Mouse (Mus musculus) MEL (cell line): Measurements from ENCODE around the gene Tmem50b. TPM values are rescaled to one million over a fixed set of nuclear protein-coding genes. Genes with fewer than 3 reads are reported as not detected.

Experiments used
- DNase-seq: peaks from one replicate; pipeline ENCODE4 v3.0.0; 2011; ENCODE audit warnings: low read depth, low spot score
- H3K27ac ChIP-seq: 2 replicates; pipeline ENCODE4 v1.5.1; 2012; ENCODE audit warnings: low read depth, mild to moderate bottlenecking, control low read depth, low read length, moderate library complexity; ENCODE audit not compliant: control insufficient read depth
- H3K27me3 ChIP-seq, 2 experiments: fragments of 150-350 bp in 1 of 2; sonication (generic) in 1 of 2; 2 replicates each; pipeline ENCODE4 v1.6.1; 2012; ENCODE audit warnings: low read length in 2 of 2, mild to moderate bottlenecking in 2 of 2, improper control_type of control experiment in 1 of 2, moderate library complexity in 1 of 2; ENCODE audit not compliant: insufficient read depth in 2 of 2, control insufficient read depth in 1 of 2
- H3K36me3 ChIP-seq, 2 experiments: 2 replicates each; pipeline ENCODE4 v1.6.1; 2012 to 2014; ENCODE audit warnings: low read length in 2 of 2, improper control_type of control experiment in 1 of 2, inconsistent platforms in 1 of 2, mild to moderate bottlenecking in 1 of 2; ENCODE audit not compliant: insufficient read depth in 2 of 2, control insufficient read depth in 1 of 2
- H3K4me1 ChIP-seq, 2 experiments: fragments of 150-350 bp in 1 of 2; sonication (generic) in 1 of 2; 2 replicates each; pipeline ENCODE4 v1.6.1; 2012; ENCODE audit warnings: low read length in 2 of 2, improper control_type of control experiment in 1 of 2, mild to moderate bottlenecking in 1 of 2; ENCODE audit not compliant: insufficient read depth in 2 of 2, control insufficient read depth in 1 of 2
- H3K4me3 ChIP-seq, 2 experiments: fragments of 150-350 bp in 1 of 2; sonication (generic) in 1 of 2; 2 replicates each; pipeline ENCODE4 v1.5.1; 2012; ENCODE audit warnings: low read depth in 2 of 2, low read length in 2 of 2, mild to moderate bottlenecking in 2 of 2, moderate library complexity in 2 of 2, control low read depth in 1 of 2, improper control_type of control experiment in 1 of 2; ENCODE audit not compliant: control insufficient read depth in 1 of 2, insufficient read depth in 1 of 2
- H3K79me2 ChIP-seq: 2 replicates; pipeline ENCODE4 v1.6.1; 2012; ENCODE audit warnings: mild to moderate bottlenecking, low read length, moderate library complexity; ENCODE audit not compliant: control insufficient read depth, poor library complexity, insufficient read depth
- H3K9ac ChIP-seq: 2 replicates; pipeline ENCODE4 v1.6.1; 2012; ENCODE audit warnings: low read depth, mild to moderate bottlenecking, control low read depth, low read length, moderate library complexity; ENCODE audit not compliant: control insufficient read depth, poor library complexity, severe bottlenecking
- H3K9me3 ChIP-seq: fragments of 150-350 bp; sonication (generic); replicated peaks from 2 replicates; pipeline ENCODE4 v1.6.1; 2012; ENCODE audit warnings: mild to moderate bottlenecking, low read length, improper control_type of control experiment, moderate library complexity; ENCODE audit not compliant: insufficient read depth
- CHD2 ChIP-seq: IDR thresholded peaks from 2 replicates; pipeline ENCODE4 v1.6.1; 2011; ENCODE audit warnings: low read length, improper control_type of control experiment
- CTCF ChIP-seq, 3 experiments: IDR thresholded peaks in 2 of 3; conservative IDR thresholded peaks in 1 of 3; 2 replicates each; pipeline ENCODE4 v1.5.1; 2011 to 2012; ENCODE audit warnings: low read length in 3 of 3, low read depth in 2 of 3, mild to moderate bottlenecking in 2 of 3, improper control_type of control experiment in 1 of 3, inconsistent platforms in 1 of 3, mixed read lengths in 1 of 3, moderate library complexity in 1 of 3; ENCODE audit not compliant: control insufficient read depth in 1 of 3, insufficient read depth in 1 of 3, poor library complexity in 1 of 3, severe bottlenecking in 1 of 3
- E2F4 ChIP-seq: IDR thresholded peaks from 2 replicates; pipeline ENCODE4 v1.6.1; 2011; ENCODE audit warnings: low read depth, low read length, improper control_type of control experiment, borderline replicate concordance
- EP300 ChIP-seq, 2 experiments: IDR thresholded peaks; 2 replicates each; pipeline ENCODE4 v1.6.1; 2011; ENCODE audit warnings: improper control_type of control experiment in 2 of 2, low read length in 2 of 2, low read depth in 1 of 2, mild to moderate bottlenecking in 1 of 2
- ETS1 ChIP-seq: IDR thresholded peaks from 2 replicates; pipeline ENCODE4 v1.6.1; 2012; ENCODE audit warnings: low read depth, mild to moderate bottlenecking, inconsistent platforms, low read length, improper control_type of control experiment, moderate library complexity
- GATA1 ChIP-seq: IDR thresholded peaks from 2 replicates; pipeline ENCODE4 v1.6.1; 2011; ENCODE audit warnings: low read depth, low read length, improper control_type of control experiment
- HCFC1 ChIP-seq: IDR thresholded peaks from 2 replicates; pipeline ENCODE4 v1.6.1; 2012; ENCODE audit warnings: low read depth, mild to moderate bottlenecking, inconsistent platforms, low read length, improper control_type of control experiment, moderate library complexity
- KAT2A ChIP-seq: conservative IDR thresholded peaks from 2 replicates; pipeline ENCODE4 v1.6.1; 2012; ENCODE audit warnings: low read depth, low read length, improper control_type of control experiment, inconsistent platforms
- MAFK ChIP-seq: IDR thresholded peaks from 2 replicates; pipeline ENCODE4 v1.6.1; 2011; ENCODE audit warnings: low read depth, mild to moderate bottlenecking, low read length, improper control_type of control experiment, borderline replicate concordance
- MAX ChIP-seq: IDR thresholded peaks from 2 replicates; pipeline ENCODE4 v1.6.1; 2011; ENCODE audit warnings: low read length, improper control_type of control experiment
- MAZ ChIP-seq: IDR thresholded peaks from 2 replicates; pipeline ENCODE4 v1.6.1; 2012; ENCODE audit warnings: low read depth, mild to moderate bottlenecking, inconsistent platforms, low read length, improper control_type of control experiment
- MEF2A ChIP-seq: IDR thresholded peaks from 2 replicates; pipeline ENCODE4 v1.6.1; 2014; ENCODE audit warnings: low read depth, mild to moderate bottlenecking, inconsistent platforms, low read length, improper control_type of control experiment; ENCODE audit not compliant: poor library complexity, insufficient replicate concordance, severe bottlenecking; ENCODE audit errors: extremely low read depth
- MXI1 ChIP-seq: IDR thresholded peaks from 2 replicates; pipeline ENCODE4 v1.6.1; 2011; ENCODE audit warnings: mild to moderate bottlenecking, low read depth, low read length, improper control_type of control experiment
- MYB ChIP-seq: IDR thresholded peaks from 2 replicates; pipeline ENCODE4 v1.6.1; 2011; ENCODE audit warnings: mild to moderate bottlenecking, low read depth, low read length, improper control_type of control experiment
- MYC ChIP-seq: IDR thresholded peaks from 2 replicates; pipeline ENCODE4 v1.6.1; 2011; ENCODE audit warnings: low read depth, mild to moderate bottlenecking, low read length, improper control_type of control experiment, moderate library complexity
- NELFE ChIP-seq: IDR thresholded peaks from 2 replicates; pipeline ENCODE4 v1.6.1; 2011; ENCODE audit warnings: low read depth, low read length, improper control_type of control experiment
- NRF1 ChIP-seq: IDR thresholded peaks from 2 replicates; pipeline ENCODE4 v1.6.1; 2014; ENCODE audit warnings: low read depth, mild to moderate bottlenecking, inconsistent platforms, low read length, improper control_type of control experiment, moderate library complexity; ENCODE audit not compliant: poor library complexity, insufficient read depth, severe bottlenecking
- POLR2A ChIP-seq, 2 experiments: IDR thresholded peaks; 2 replicates each; pipeline ENCODE4 v1.6.1; 2011 to 2012; ENCODE audit warnings: low read length in 2 of 2, mild to moderate bottlenecking in 2 of 2, control low read depth in 1 of 2, improper control_type of control experiment in 1 of 2, low read depth in 1 of 2, moderate library complexity in 1 of 2; ENCODE audit not compliant: control insufficient read depth in 1 of 2, insufficient read depth in 1 of 2, poor library complexity in 1 of 2
- POLR2AphosphoS2 ChIP-seq: IDR thresholded peaks from 2 replicates; pipeline ENCODE4 v1.6.1; 2011; ENCODE audit warnings: low read length, improper control_type of control experiment
- POLR2AphosphoS5 ChIP-seq: IDR thresholded peaks from 2 replicates; pipeline ENCODE4 v1.6.1; 2012; ENCODE audit warnings: low read depth, borderline replicate concordance, mild to moderate bottlenecking, inconsistent platforms, low read length, moderate library complexity, mixed read lengths
- RAD21 ChIP-seq: IDR thresholded peaks from 2 replicates; pipeline ENCODE4 v1.6.1; 2011; ENCODE audit warnings: mild to moderate bottlenecking, low read depth, low read length, improper control_type of control experiment
- RCOR1 ChIP-seq: IDR thresholded peaks from 2 replicates; pipeline ENCODE4 v1.6.1; 2012; ENCODE audit warnings: low read depth, mild to moderate bottlenecking, inconsistent platforms, low read length, improper control_type of control experiment
- SIN3A ChIP-seq: IDR thresholded peaks from 2 replicates; pipeline ENCODE4 v1.6.1; 2012; ENCODE audit warnings: low read length, improper control_type of control experiment, inconsistent platforms
- TAL1 ChIP-seq: IDR thresholded peaks from 2 replicates; pipeline ENCODE4 v1.6.1; 2012; ENCODE audit warnings: mild to moderate bottlenecking, inconsistent platforms, low read length, moderate library complexity, mixed read lengths
- TCF12 ChIP-seq: IDR thresholded peaks from 2 replicates; pipeline ENCODE4 v1.6.1; 2014; ENCODE audit warnings: low read depth, mild to moderate bottlenecking, inconsistent platforms, low read length, improper control_type of control experiment, moderate library complexity
- UBTF ChIP-seq: IDR thresholded peaks from 2 replicates; pipeline ENCODE4 v1.6.1; 2012; ENCODE audit warnings: low read depth, mild to moderate bottlenecking, inconsistent platforms, low read length, improper control_type of control experiment, moderate library complexity, borderline replicate concordance; ENCODE audit not compliant: insufficient read depth
- USF1 ChIP-seq: IDR thresholded peaks from 2 replicates; pipeline ENCODE4 v1.6.1; 2014; ENCODE audit warnings: low read depth, mild to moderate bottlenecking, inconsistent platforms, low read length, improper control_type of control experiment, moderate library complexity
- ZKSCAN1 ChIP-seq: IDR thresholded peaks from 2 replicates; pipeline ENCODE4 v1.6.1; 2012; ENCODE audit warnings: low read depth, mild to moderate bottlenecking, inconsistent platforms, low read length, improper control_type of control experiment, moderate library complexity
- ZNF384 ChIP-seq: IDR thresholded peaks from 2 replicates; pipeline ENCODE4 v1.6.1; 2012; ENCODE audit warnings: low read depth, mild to moderate bottlenecking, inconsistent platforms, low read length, improper control_type of control experiment
- polyA plus RNA-seq, 2 experiments: library from polyadenylated mRNA; stranded (reverse) in 1 of 2; unstranded in 1 of 2; fragments of >175 nt in 1 of 2; fragments of >200 nt in 1 of 2; gene quantifications; 2 replicates each; pipeline versions ENCODE4 v1.2.1 to v1.2.4; 2012; ENCODE audit warnings: low replicate concordance in 2 of 2, low read depth in 1 of 2; ENCODE audit not compliant: insufficient read length in 2 of 2, insufficient read depth in 1 of 2, missing spikeins in 1 of 2
- total RNA-seq: library from RNA; depleted of rRNA; stranded (reverse); fragments of 300-350 nt; gene quantifications from 2 replicates; pipeline ENCODE4 v1.2.3, GENCODE M21; 2012

Gene Tmem50b
- total and polyA plus RNA-seq, 3 experiments, result 2.9 to 9.5 TPM; not detected in 1

- TF ChIP-seq RCOR1 (no peak), MYC (no peak), MYB (no peak), MAZ (no peak), CTCF (IDR thresholded peaks at IDR 0.05 in 2 of 3, conservative IDR thresholded peaks at IDR 0.05 in 1 of 3; ENCODE audit: control insufficient read depth in 1 of 3, insufficient read depth in 1 of 3, low read depth in 2 of 3, low read length in 3 of 3, poor library complexity in 1 of 3, severe bottlenecking in 1 of 3) (no peak), ZKSCAN1 (no peak), EP300 (IDR thresholded peaks at IDR 0.05; ENCODE audit: low read depth in 1 of 2, low read length in 2 of 2) (no peak), USF1 (no peak), CHD2 (no peak), TAL1 (no peak), TCF12 (no peak), ETS1 (no peak), RAD21 (no peak), MAFK (no peak), ZNF384 (no peak)
- TF ChIP-seq, all 39 proteins: peak for 0
- DNase-seq, result no peak
- Histone ChIP-seq H3K27ac (no peak overlapping the region), H3K9ac (no peak overlapping the region), H3K79me2 (no peaks in the 10 kb centered on the region), H3K4me1 (peaks cover 0 to 5% of the 10 kb centered on the region in 2 experiments; a peak in 2 of 4 replicates), H3K27me3 (no peaks in the 10 kb centered on the region), H3K36me3 (no peaks in the 10 kb centered on the region), H3K4me3 (no peak overlapping the region), H3K9me3 (no peaks in the 10 kb centered on the region)
Measured at GRCm38 (mm10) chr16:91614552-91614951, 17.0 kb upstream of the Tmem50b start.

GRCm38 (mm10) chr16:91612525-91612924 lies 14.9 kb upstream of the Tmem50b start:
- no peak overlapping the region for H3K27ac ChIP-seq

More at GRCm38 (mm10) chr16:91612525-91612924, 14.9 kb upstream of the Tmem50b start:
- Histone ChIP-seq H3K4me3 (no peak overlapping the region), H3K4me1 (no peaks in the 10 kb centered on the region), H3K27me3 (no peaks in the 10 kb centered on the region), H3K79me2 (no peaks in the 10 kb centered on the region), H3K36me3 (no peaks in the 10 kb centered on the region), H3K9me3 (no peaks in the 10 kb centered on the region), H3K9ac (no peak overlapping the region)
- DNase-seq, result no peak
- no peak for TF ChIP-seq MYB
- TF ChIP-seq POLR2AphosphoS5, result no peak
- TF ChIP-seq POLR2AphosphoS2, result no peak
- TF ChIP-seq CTCF (IDR thresholded peaks at IDR 0.05 in 2 of 3, conservative IDR thresholded peaks at IDR 0.05 in 1 of 3; ENCODE audit: control insufficient read depth in 1 of 3, insufficient read depth in 1 of 3, low read depth in 2 of 3, low read length in 3 of 3, poor library complexity in 1 of 3, severe bottlenecking in 1 of 3), result no peak
- no peak for TF ChIP-seq SIN3A
- no peak for TF ChIP-seq CHD2
- no peak for TF ChIP-seq TAL1
- TF ChIP-seq UBTF, result no peak
- no peak for TF ChIP-seq MXI1
- no peak for TF ChIP-seq KAT2A
- TF ChIP-seq MEF2A, result no peak
- TF ChIP-seq NELFE, result no peak
- TF ChIP-seq NRF1, result no peak
- no peak for TF ChIP-seq E2F4
- TF ChIP-seq HCFC1, result no peak
- no peak for TF ChIP-seq MAZ
- no peak for TF ChIP-seq MAX
- TF ChIP-seq RAD21, result no peak
- no peak for TF ChIP-seq POLR2A (IDR thresholded peaks at IDR 0.05; ENCODE audit: control insufficient read depth in 1 of 2, insufficient read depth in 1 of 2, low read depth in 1 of 2, low read length in 2 of 2, poor library complexity in 1 of 2)
- TF ChIP-seq GATA1, result no peak
